Mouse (Mus musculus): ENCODE results near the gene Gipc1. TPM values are rescaled to one million over a fixed set of nuclear protein-coding genes. Genes with fewer than 3 reads are reported as not detected.

Gene Gipc1
- total RNA-seq, 2 experiments from 2014 or later: 42.5 to 51.7 TPM

DNA sequence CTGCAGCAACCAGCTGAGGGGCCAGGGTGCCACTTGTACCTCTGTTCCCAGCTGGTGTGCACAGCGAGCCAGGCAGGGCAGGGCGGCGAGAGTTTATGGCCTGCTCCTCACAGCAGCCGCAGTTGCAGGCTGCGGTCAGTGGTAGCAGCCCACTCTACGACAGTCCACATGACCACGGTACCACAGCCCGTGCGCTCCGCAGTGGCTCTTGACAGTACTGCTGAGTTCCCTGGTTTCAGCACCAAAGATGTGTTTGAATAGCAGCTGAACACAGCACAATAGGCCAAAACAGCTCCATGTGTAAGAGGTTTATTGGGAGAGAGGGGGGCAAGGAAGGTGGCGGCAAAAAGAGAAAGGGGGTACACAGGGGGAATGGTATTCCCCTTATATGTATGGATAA is 5.0 kb upstream of the Gipc1 start:
- no peak for DNase-seq (ENCODE audit: low spot score in 2 of 2)

DNA sequence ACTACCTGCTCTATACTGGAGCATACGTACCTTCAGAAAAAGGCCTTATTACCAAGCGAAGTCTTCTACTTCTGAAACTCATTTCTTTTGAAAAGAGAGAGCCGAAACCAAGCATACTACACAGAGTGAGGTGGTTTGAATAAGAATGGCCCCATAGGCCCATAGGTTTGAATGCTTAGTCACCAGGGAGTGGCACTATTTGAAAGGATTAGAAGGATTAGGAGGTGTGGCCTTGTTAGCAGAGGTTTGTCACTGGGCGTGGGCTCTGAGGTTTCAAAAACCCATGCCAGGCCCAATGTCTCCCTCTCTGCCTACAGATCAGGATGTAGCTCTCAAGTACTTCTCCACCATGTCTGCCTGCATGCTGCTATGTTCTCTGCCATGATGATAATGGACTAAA is 4.4 kb upstream of the Gipc1 start:
- no peak for DNase-seq (ENCODE audit: low spot score in 2 of 2)

DNA sequence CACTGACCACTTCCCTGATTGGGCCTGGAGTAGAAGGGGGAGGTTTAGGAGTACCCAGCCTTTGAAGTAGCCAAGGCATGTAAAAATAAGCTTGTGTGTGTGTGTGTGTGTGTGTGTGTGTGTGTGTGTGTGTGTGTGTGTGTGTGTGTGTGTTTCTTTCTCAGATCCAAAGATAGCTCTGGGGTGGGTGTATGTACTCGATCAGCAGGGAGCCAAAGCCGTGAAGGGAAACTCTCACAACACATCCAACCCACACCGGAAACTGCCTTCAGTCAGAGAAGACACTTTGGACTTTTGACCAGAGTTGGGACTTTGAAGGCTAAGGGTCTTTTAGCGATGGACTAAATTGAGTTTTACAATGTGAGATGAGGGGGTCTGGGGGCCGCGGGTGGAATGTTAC is 2.8 kb upstream of the Gipc1 start:
- no peak for DNase-seq (ENCODE audit: low spot score in 2 of 2)

DNA sequence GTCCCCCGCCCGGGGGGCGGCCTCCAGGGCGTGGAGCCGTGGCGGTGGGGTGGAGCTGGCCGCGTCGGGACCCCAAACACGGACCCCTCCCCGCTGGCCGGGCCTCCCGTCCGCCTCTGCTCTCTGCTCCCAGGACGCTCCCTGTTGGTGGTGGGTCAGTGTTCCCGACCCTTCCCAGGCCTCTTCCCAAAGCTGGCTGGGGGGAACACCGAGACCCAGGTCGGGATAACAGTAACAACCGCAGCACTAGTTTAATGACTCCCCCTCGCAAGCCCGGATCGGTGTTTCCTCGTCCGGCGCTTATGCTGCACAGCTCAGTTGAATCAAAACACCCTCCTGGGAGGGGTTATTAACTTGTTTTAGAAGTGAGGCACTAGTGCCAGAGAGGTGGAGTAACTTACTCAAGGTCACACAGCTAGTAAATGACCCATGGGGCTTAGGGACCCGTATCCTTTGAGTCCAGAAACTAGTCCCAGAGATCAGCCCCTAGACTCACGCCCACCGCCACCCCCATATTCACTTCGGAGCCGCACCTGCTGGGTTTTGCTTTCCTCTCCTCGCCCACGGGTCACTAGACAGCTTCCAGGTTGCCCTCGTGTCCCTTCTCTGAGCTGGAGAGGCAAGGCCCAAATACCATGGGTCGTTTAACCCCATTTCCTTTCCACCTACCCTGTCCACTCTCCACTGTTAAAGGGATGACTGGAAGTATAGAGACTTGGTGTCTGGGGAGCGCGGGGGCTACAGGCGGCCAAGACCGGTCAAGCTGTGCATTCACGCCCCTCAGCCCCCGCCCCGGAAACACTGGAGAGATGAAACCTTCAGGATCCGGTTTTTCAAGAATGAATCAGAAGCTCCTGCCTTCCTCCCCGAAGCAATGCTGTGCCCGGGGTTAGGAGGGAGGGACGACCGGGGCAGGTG is 526 bp downstream of the Gipc1 start:
- no peak for DNase-seq (ENCODE audit: low spot score in 2 of 2)

DNA sequence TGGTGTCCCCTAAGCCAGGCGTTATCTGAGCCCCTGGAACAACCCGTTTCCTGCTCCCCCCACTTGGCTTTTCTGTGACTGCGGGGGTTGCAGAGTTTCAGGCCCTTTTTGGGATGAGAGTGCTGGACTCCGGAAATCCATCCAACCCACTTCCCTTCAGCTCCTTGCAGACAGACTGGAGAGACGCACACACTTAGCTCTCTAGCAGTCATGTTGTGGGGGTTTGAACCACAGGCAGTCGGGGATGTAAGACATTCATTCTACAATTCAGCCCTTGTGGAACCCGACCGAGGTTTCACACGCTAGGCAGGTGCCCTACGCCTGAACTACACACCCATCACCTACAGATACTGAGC is 1.2 kb downstream of the Gipc1 start:
- no peak for DNase-seq (ENCODE audit: low spot score in 2 of 2)

DNA sequence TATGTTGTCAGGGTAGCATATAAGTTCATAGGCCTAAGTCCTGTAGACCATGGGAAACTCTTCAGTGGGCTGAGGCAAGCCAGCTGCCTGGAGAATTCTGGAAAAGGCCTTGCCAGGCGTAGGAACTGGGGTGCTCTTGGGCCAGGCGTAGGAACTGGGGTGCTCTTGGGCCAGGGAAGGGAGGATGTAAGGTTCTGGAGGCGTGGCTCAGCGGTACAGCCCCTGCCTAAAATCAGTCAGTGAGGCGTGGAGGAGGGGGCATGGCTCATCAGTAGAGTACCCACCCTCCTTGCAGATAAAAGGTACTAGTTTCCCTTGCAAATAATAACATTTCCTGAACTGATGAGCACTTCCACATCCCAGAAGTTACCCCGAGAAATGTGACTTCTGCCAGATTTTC is 2.2 kb downstream of the Gipc1 start:
- no peak for DNase-seq (ENCODE audit: low spot score in 2 of 2)

DNA sequence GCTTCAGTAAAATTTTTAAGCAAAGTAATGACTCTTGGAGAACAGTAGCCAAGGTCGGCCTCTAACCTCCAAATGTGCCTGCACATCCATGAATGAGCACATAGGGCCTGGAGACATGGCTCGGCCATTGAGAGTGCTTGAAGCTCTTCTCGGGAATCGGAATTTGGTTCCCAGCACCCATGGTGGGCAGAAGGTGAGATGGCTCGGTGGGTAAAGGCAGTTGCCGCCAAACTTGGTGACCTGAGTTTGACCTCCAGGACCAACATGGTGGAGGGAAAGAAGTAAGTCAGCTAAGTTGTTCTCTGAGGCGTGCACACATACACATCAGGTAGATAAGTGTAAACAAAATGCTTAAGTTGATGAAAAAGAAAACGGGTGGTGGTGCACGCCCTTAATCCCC is 3.6 kb downstream of the Gipc1 start:
- DNase-seq (ENCODE audit: low spot score in 2 of 2): no peak

DNA sequence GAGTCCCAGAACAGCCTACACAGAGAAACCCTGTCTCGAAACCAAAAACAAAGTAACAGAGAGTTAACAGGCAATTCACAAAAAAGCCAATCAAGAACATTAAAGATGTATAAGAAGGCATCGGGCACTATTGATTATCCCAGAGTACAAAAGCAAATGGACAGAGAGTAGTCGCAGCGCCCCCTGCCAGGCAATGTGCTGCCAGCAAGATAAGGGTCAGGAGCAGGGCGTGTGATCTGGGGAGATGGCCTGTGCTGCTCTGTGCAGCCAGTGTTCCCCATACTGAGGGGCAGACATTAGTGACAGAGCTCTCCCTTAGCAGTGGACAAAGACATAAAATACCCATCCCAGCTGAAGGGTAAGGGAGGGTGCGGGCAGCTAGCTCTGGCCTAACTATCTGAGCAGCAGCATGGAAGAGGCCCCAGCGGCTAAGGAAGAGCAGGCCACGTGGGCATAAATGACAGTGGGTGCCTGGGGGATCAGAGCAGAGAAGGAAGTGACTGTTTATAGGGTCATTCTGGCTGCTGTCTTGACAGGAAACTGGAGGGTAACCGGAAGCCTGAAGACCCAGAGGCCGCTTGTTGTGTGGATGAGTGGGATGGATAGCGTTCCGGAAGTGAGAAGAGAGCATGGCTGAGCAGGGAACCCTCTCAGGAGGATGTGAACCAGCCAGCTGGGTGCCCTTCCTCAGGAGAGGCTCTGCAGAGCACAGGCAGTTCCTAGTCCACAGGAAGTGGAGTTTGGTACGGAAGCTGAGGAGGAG is 4.2 kb downstream of the Gipc1 start:
- DNase-seq (ENCODE audit: low spot score in 2 of 2): no peak

DNA sequence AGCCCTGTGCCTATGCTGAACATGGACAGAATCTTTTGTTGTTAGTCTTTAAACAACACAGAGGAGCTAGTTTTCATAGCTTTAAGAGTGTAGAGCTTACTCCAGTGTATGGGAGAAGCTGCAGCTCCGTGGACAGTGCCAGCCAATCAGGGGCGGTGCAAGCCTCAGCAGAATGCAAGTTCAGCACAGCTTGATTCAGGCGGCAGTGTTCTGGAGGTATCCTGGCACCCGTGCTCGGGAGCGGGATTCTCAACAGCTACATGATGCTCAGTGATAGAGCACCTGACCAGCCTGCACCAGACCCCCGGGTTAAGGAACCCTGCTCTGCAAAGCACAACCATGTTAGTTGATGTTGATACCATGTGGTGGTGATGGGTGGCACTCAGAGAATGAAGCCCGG is 8.1 kb downstream of the Gipc1 start:
- no peak for DNase-seq (ENCODE audit: low spot score in 2 of 2)

DNA sequence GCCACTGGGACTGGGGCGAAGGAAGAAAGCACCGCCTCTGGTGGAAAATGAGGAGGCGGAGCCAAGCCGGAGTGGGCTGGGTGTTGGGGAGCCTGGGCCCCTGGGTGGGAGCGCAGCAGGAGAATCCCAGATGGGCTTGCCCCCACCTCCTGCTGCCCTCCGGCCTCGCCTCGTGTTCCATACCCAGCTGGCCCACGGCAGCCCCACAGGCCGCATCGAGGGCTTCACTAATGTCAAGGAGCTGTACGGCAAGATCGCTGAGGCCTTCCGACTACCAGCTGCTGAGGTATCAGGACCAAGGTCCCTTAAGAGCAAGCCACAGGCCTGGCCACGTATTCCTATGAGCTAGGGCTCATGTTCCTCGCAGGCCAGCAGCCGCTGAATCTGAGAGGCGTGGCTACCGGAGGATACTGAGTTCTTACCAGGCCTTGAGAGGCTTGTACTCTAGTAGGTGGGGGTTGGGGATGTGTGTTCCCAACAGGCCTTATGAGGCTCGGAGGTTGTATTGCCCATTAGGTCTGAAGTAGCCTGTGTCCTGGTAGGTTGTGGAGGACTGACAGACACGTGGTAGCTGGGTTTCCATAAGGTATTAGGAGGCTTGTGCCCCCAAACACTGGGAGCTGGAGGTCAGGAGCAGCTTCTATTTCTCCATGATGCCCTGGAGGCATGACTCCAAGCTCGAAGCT is 8.7 kb downstream of the Gipc1 start:
- no peak for DNase-seq (ENCODE audit: low spot score in 2 of 2)

DNA sequence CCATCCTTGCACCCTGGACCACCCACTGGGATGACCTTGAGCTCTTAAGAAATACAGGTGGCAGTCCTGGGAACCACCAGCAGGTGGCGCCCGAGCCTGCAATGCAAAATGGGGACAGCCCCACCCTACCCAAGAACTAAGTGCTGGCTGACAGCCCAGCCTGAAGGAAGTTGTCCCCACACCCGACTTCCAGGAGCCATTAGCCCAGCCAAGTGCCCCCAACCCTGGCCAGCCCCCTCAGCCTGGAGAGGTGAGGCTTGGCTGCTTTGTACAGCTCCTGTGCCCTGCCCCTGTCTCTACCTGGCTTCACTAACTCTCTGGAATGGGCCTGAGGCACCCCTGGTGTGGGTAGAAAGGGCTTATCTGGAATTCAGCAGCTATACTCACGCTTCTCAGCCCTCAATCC is 9.9 kb downstream of the Gipc1 start:
- peak; percentile 85 to 90 for DNase-seq (ENCODE audit: low spot score in 2 of 2)

DNA sequence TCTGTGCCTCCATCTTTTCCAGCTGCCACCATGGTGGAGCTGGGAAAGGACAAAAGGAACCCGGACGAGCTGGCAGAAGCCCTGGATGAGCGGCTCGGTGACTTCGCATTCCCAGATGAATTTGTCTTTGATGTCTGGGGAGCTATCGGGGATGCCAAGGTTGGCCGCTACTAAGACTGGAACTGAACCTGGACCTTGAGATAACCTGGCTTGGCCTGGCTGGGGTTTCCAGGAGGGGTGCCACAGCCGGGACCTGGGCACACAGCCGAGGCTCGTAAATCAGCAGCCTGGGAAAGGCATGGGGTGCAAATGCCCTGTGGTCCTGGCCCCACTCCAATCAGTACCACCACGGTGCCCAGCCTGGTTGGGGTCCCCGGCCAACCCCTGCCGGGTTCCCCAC is 11.6 kb downstream of the Gipc1 start:
- no peak for DNase-seq (ENCODE audit: low spot score in 2 of 2)

DNA sequence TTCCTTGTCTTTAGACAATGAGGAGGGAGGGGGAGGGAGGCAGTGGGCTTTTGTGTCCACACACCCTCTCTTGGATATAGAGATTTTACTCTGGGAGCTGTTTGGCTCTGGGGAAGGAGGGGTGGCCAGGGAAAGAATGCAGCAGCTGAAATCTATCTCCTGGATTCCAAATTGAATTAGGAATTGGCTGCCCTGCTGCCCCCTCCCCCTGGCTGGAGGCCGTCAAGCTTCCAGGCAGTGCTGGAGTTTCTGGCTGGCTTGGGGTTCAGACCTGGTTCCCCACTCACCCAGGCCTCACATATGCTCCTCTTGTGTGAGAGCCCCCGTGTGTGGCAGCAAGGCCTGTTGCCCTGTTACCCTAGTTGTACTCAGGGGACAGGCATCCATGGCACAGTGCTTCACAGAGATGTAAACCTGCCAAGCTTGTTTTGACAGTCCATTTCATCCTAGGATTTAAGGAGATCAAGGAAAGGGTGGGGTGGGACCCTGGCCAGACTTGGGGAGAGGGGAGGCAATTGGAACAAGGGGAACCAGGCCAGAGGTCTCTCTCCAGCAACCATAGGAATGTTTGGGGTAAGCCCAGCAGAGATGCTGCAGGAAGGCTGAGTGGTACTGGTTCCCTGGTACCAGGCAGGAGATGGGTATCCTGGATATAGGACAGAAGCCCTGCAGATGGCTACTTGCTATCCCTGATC is 12.6 kb downstream of the Gipc1 start:
- peak in 1 of 2 experiments; percentile 63 for DNase-seq (ENCODE audit: low spot score in 2 of 2)

DNA sequence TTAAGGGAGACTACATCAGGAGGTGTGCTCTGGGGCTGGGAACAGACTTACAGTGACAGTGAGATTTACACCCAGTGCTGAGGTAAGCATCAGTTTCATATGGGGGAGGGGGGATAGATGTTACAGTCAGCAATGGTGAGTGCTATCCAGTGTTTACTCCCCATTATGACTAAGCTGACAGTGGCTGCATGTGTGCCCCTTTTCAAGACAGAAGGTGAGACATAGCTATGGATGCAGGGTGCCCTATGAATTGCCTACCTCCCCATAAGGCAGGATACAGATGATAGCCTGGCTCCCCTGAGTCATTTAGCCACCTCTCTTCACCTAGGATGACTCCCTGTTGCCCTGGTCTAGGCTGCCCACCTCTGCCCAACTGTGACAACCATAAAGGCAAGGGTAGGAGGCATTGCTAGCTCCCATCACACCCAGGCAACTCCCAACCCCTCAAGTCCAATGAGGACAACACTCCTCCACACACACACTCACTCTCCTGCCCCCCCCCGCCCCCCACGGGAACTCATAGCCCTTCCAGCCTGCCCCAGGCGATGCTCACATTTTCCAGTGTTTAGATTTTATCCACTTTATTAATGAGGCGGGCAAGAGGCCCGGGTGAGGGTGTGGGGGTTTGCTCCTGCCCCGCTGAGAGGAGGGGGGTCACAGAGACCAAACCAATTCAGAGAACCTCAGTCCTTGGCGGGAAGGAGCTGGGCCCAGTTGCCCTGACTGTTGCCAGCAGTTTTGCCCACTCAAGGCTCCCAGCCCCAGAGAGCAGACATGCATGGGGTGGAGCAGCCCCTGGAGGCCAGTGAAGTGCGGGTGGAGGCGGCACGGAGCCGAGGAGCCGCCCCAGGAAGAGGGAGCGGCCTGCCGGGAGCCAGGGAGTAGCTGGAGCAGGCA is 13.7 kb downstream of the Gipc1 start, which contains the start of gene Ptger1:
Ptger1 (plus strand) TSS at position 710 of the 897 bp plus-strand sequence.
- DNase-seq (ENCODE audit: low spot score in 2 of 2): peak in 1 of 2 experiments; percentile 56

DNA sequence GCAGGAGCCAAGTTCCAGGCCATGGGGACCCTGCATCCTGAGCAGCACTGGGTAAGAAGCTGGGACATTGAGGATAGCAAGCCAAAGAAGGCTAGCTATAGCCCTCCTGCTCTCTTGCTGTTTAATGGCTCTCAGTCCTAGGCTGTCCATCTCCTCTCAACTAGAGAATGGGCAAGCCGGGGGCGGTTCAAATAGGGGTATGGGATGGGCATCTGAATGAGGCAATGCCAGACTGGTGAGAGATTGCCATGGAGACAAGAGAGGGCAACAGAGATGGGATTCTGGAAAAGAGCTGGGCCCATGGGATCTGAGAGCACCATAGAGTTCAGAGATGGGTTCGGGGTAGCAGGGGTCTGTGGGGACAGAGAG is 14.4 kb downstream of the Gipc1 start:
- no peak for DNase-seq (ENCODE audit: low spot score in 2 of 2)

DNA sequence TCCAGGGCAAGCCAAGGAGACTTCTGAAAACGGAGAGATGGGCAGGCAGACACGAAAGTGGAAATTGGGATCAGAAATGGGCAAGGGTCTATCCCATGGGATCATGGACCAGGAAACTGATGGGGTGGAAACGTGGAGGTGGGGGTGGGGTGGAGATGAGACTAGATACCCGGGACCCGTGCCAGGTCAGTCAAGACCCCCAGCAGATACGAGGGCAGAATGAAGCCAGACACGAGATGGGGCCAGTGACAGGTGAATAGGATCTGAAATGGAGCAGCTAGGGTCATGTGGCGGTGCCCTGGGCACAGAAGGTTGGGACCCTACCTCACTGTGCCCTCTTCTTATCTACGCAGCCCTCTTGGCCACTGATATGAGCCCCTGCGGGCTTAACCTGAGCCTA is 15.0 kb downstream of the Gipc1 start:
- no peak for DNase-seq (ENCODE audit: low spot score in 2 of 2)

DNA sequence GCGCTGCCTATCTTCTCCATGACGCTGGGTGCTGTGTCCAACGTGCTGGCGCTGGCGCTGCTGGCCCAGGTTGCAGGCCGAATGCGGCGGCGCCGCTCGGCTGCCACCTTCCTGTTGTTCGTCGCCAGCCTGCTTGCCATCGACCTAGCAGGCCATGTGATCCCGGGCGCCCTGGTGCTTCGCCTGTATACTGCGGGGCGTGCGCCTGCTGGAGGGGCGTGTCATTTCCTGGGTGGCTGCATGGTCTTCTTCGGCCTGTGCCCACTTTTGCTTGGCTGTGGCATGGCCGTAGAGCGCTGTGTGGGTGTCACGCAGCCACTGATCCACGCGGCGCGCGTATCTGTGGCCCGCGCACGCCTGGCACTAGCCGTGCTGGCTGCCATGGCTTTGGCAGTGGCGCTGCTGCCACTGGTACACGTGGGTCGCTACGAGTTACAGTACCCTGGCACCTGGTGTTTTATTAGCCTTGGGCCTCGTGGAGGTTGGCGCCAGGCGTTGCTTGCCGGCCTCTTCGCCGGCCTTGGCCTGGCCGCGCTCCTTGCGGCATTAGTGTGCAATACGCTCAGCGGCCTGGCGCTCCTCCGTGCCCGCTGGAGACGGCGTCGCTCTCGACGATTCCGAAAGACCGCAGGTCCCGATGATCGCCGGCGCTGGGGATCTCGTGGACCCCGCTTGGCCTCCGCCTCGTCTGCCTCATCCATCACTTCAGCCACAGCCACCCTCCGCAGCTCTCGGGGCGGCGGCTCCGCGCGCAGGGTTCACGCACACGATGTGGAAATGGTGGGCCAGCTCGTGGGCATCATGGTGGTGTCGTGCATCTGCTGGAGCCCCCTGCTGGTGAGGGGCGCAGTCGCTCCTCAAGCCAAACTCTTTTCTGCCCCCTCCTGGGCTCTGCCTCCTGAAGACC is 15.8 kb downstream of the Gipc1 start:
- DNase-seq (ENCODE audit: low spot score in 2 of 2): peak; percentile 58 to 70

DNA sequence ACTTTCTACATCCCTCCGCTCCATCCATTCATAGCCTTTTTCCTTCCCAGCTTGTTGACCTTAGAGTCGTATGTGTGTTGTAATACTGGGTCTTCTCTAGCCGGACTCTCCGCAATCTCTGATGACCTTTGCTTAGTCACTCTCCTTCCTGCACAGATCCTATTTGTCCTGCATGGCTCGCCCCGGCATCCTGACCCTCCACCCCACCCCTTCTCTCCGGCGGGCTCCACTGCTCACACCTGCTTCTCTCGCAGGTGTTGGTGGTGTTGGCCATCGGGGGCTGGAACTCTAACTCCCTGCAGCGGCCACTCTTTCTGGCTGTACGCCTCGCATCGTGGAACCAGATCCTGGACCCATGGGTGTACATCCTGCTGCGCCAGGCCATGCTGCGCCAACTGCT is 16.5 kb downstream of the Gipc1 start:
- no peak for DNase-seq (ENCODE audit: low spot score in 2 of 2)

DNA sequence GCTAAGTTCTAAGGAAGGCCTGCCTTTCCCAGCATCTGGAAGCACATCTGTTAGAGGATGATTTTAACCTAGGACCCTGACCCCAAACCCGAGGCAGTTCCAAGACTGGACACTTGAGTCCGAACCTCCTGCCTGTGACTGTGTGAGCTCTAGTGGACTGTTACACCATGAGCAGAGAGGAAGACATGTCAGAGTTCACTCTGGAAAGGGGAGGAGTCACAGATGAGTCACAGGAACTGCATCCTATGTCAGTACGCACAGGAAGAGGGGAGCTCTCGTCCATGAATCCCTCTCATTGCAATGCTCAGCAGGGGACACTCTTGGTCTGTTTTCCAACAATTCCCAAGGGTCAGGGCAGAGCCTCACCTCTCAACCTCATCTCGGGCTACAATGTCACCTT is 20.5 kb downstream of the Gipc1 start:
- no peak for DNase-seq (ENCODE audit: low spot score in 2 of 2)

Measured in gastrocnemius, postnatal 4 days (tissue).